Mouse (Mus musculus) megakaryocyte, embryonic 14.5 days (primary cell): ENCODE data around the gene Foxe3.

Experiments used
- FLI1 ChIP-seq: IDR thresholded peaks from 2 replicates; pipeline ENCODE4 v1.6.1; 2012; ENCODE audit warnings: low read length, inconsistent platforms, mixed read lengths
- GATA1 ChIP-seq: IDR thresholded peaks from 3 replicates; pipeline ENCODE4 v1.6.1; 2012; ENCODE audit warnings: mixed read lengths, low read length, inconsistent platforms, borderline replicate concordance

DNA sequence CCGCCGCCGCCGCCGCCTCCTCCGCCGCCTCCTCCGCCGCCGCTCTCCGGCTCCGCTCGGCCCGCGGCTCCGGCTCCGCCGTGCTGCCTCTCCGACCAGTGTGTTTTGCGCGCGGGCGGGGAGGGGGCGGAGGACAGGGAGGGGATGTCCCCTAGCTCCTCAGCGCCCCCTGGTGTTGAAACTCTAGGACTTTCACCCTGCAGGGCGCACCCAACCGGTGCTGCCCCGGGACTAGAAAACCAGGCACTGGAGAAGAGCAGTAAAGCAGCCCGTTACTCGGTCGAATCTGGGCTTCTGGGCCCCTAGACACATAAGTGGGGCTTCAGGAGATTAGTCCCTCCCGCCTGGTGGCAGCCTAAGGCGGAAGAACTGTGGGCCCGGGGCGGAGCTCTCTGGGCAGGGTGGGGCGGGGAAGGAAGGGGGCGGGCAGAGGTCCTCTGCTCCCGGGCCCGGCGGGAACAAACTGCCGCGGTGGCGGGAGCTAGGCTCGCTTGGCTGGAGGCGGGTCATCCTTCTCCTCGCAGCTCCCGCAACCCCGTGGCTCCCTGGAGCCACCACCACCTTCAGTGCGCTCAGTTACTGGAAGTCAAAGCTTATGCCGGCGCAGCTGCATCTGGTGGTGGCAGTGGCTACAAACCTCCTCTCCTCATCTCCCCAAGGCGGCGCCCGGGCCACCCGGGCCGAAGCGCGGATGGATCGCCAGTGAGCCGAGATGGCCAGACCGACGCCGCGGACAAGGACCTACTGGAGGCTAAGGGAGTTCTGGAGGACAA, 16.8 kb downstream of the Foxe3 start, which contains the start of gene Foxd2:
- TF ChIP-seq GATA1 (no peak), FLI1 (no peak)
